ENCODE assay signal across 20 mouse cellular contexts in genomic region chr1:164859952-164860351, GRCm38 (mm10).
A peak's percentile ranks its signal among the peaks of the same experiment; 100 is the strongest.
DNase-seq lines count a peak whose midpoint lies in the region; ATAC-seq and TF ChIP-seq lines count a peak whose summit lies in the region.
"Had no signal": no experiment of that assay in that cellular context is flagged by ENCODE, and none has a peak within 500 bp of the region (broad histone marks: within the 10 kb centered on the region; RNA-seq: fewer than 3 reads in every experiment).

No protein-coding gene starts in this region.

- H3K4me3 ChIP-seq in hindbrain, embryonic 11.5 days (ENCODE audit: low read depth, low read length) = no peak overlapping the region
- H3K4me3 ChIP-seq in hindbrain, embryonic 13.5 days = no peak overlapping the region
- H3K4me3 ChIP-seq in testis, adult 2 months (ENCODE audit: control insufficient read depth, low read depth, low read length) = peak overlapping the region; percentile 1; the same call in 1 of the 2 replicates
- no peak overlapping the region for H3K4me3 ChIP-seq in midbrain, embryonic 14.5 days (replicated peaks; ENCODE audit: low read depth, low read length)
- H3K4me3 ChIP-seq: forebrain, embryonic 13.5 days; heart, embryonic 15.5 days; hindbrain, embryonic 15.5 days had no signal

- WGBS in hindbrain, embryonic 11.5 days = 80% methylated on average over 11 of the region's 11 CpGs
- 71% methylated on average over 11 of the region's 11 CpGs for WGBS in hindbrain, embryonic 13.5 days
- 52% methylated on average over 11 of the region's 11 CpGs for WGBS in midbrain, embryonic 14.5 days

- H3K4me2 ChIP-seq in hindbrain, embryonic 11.5 days (replicated peaks; ENCODE audit: low read depth, low read length) = no peak overlapping the region
- H3K4me2 ChIP-seq in hindbrain, embryonic 13.5 days = no peak overlapping the region
- H3K4me2 ChIP-seq in midbrain, embryonic 14.5 days (ENCODE audit: low read length) = no peak overlapping the region
- H3K4me2 ChIP-seq: forebrain, embryonic 13.5 days; heart, embryonic 11.5 days; heart, embryonic 15.5 days; hindbrain, embryonic 15.5 days had no signal

- DNase-seq in hindbrain, embryonic 11.5 days (ENCODE audit: low spot score) = no peak
- no peak for DNase-seq in testis, postnatal 14 days (ENCODE audit: low spot score)
- peak; percentile 29 for DNase-seq in midbrain, embryonic 14.5 days
- no peak for DNase-seq in adrenal gland, adult (ENCODE audit: inconsistent age in 2 of 2, low spot score in 1 of 2)
- no peak for DNase-seq in cerebellum, adult 18-20 months
- DNase-seq: adrenal gland, postnatal 10 days; cerebellum, adult 11-12 months; cerebellum, adult 9-11 months; cerebellum, postnatal 36 days; forebrain, postnatal 0 days; gastrocnemius, postnatal 14 days; heart, adult 18-20 months; heart, postnatal 14 days had no signal

- H3K27me3 ChIP-seq in hindbrain, embryonic 11.5 days (ENCODE audit: control insufficient read depth, insufficient read depth, low read length) = no peaks in the 10 kb centered on the region
- H3K27me3 ChIP-seq in hindbrain, embryonic 13.5 days = no peaks in the 10 kb centered on the region
- no peaks in the 10 kb centered on the region for H3K27me3 ChIP-seq in testis, adult 2 months (ENCODE audit: control insufficient read depth, insufficient read depth, low read length)
- H3K27me3 ChIP-seq in midbrain, embryonic 14.5 days (ENCODE audit: control insufficient read depth, insufficient read depth, low read length) = no peaks in the 10 kb centered on the region
- H3K27me3 ChIP-seq: forebrain, embryonic 13.5 days; heart, embryonic 15.5 days; hindbrain, embryonic 15.5 days had no signal

- TF ChIP-seq CTCF in testis, adult 2 months (IDR thresholded peaks at IDR 0.05; ENCODE audit: control insufficient read depth, insufficient read depth, insufficient replicate concordance, low read depth, low read length) = no peak

- 0 out of 2 replicates have a peak, but pooled peaks have one; percentile 9 for ATAC-seq in hindbrain, embryonic 11.5 days (ENCODE audit: low FRiP score)
- ATAC-seq in hindbrain, embryonic 13.5 days (ENCODE audit: low FRiP score) = no peak
- no peak for ATAC-seq in midbrain, embryonic 14.5 days (ENCODE audit: low FRiP score, low TSS enrichment)
- ATAC-seq: forebrain, embryonic 13.5 days; forebrain, postnatal 0 days; intestine, embryonic 16.5 days had no signal

- no peak for TF ChIP-seq POLR2A in testis, adult 2 months (IDR thresholded peaks at IDR 0.05; ENCODE audit: control insufficient read depth, low read depth, low read length)

- H3K4me1 ChIP-seq in hindbrain, embryonic 11.5 days (replicated peaks; ENCODE audit: control insufficient read depth, insufficient read depth, low read length) = no peaks in the 10 kb centered on the region
- peaks cover 11% of the 10 kb centered on the region for H3K4me1 ChIP-seq in hindbrain, embryonic 13.5 days (replicated peaks)
- peaks cover 9% of the 10 kb centered on the region for H3K4me1 ChIP-seq in testis, adult 2 months (ENCODE audit: control insufficient read depth, insufficient read depth, low read length)
- 0 out of 2 replicates have a peak, but pooled peaks cover 3% of the 10 kb centered on the region for H3K4me1 ChIP-seq in midbrain, embryonic 14.5 days (ENCODE audit: control insufficient read depth, insufficient read depth, low read length)
- H3K4me1 ChIP-seq: forebrain, embryonic 13.5 days; heart, embryonic 15.5 days had no signal

- H3K9me3 ChIP-seq in hindbrain, embryonic 11.5 days (ENCODE audit: control insufficient read depth, low read length) = no peaks in the 10 kb centered on the region
- no peaks in the 10 kb centered on the region for H3K9me3 ChIP-seq in hindbrain, embryonic 13.5 days
- no peaks in the 10 kb centered on the region for H3K9me3 ChIP-seq in midbrain, embryonic 14.5 days (ENCODE audit: control insufficient read depth, low read length)
- H3K9me3 ChIP-seq: forebrain, embryonic 13.5 days; heart, embryonic 15.5 days; hindbrain, embryonic 15.5 days had no signal

- H3K27ac ChIP-seq in hindbrain, embryonic 11.5 days (ENCODE audit: low read depth, low read length) = no peak overlapping the region
- no peak overlapping the region for H3K27ac ChIP-seq in hindbrain, embryonic 13.5 days
- no peak overlapping the region for H3K27ac ChIP-seq in testis, adult 2 months (ENCODE audit: control insufficient read depth, insufficient read depth, low read depth, low read length)
- H3K27ac ChIP-seq in midbrain, embryonic 14.5 days (replicated peaks; ENCODE audit: low read depth, low read length) = no peak overlapping the region
- H3K27ac ChIP-seq: forebrain, embryonic 13.5 days; heart, embryonic 15.5 days; hindbrain, embryonic 15.5 days had no signal

- H3K9ac ChIP-seq in hindbrain, embryonic 11.5 days (ENCODE audit: low read depth, low read length) = no peak overlapping the region
- H3K9ac ChIP-seq in hindbrain, embryonic 13.5 days = no peak overlapping the region
- H3K9ac ChIP-seq in midbrain, embryonic 14.5 days (replicated peaks; ENCODE audit: low read length) = no peak overlapping the region
- H3K9ac ChIP-seq: forebrain, embryonic 13.5 days; forebrain, postnatal 0 days; heart, embryonic 15.5 days; hindbrain, embryonic 15.5 days had no signal

- H3K36me3 ChIP-seq in hindbrain, embryonic 11.5 days (ENCODE audit: control insufficient read depth, insufficient read depth, low read length) = no peaks in the 10 kb centered on the region
- H3K36me3 ChIP-seq in hindbrain, embryonic 13.5 days = no peaks in the 10 kb centered on the region
- H3K36me3 ChIP-seq in testis, adult 2 months (ENCODE audit: control insufficient read depth, insufficient read depth, low read length) = no peaks in the 10 kb centered on the region
- H3K36me3 ChIP-seq in midbrain, embryonic 14.5 days (ENCODE audit: control insufficient read depth, insufficient read depth, low read length) = no peaks in the 10 kb centered on the region
- H3K36me3 ChIP-seq: heart, embryonic 15.5 days; hindbrain, embryonic 15.5 days had no signal
